Mouse (Mus musculus): ENCODE measurements around the gene AC124502.3. TPM values are rescaled to one million over a fixed set of nuclear protein-coding genes. Genes with fewer than 3 reads are reported as not detected.
A peak's percentile ranks its signal among the peaks of the same experiment; 100 is the strongest.

Gene AC124502.3
- total RNA-seq, 2 experiments from 2014 or later: 3.6 to 5.2 TPM

DNA sequence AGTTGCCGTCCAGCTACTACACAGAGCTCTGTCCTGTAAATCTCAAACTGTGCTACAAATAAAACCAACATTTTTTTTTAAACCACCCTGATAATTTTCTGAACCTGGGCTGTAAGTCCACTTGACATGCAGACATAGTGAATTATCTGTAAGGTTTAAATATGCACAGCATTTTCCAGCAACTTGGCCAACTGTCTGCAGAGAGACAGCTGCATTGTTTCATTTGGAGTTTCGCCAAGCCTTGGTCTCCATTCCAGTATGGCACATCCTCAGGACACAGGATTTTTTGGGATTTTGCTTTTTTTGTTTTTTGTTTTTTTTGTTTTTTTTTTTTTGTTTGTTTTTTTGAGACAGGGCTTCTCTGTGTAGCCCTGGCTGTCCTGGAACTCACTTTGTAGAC is 17.3 kb upstream of the AC124502.3 start:
- intact Hi-C loops (cut with DNase I): no loop called here
- no peak for DNase-seq (ENCODE audit: low spot score in 2 of 2)

DNA sequence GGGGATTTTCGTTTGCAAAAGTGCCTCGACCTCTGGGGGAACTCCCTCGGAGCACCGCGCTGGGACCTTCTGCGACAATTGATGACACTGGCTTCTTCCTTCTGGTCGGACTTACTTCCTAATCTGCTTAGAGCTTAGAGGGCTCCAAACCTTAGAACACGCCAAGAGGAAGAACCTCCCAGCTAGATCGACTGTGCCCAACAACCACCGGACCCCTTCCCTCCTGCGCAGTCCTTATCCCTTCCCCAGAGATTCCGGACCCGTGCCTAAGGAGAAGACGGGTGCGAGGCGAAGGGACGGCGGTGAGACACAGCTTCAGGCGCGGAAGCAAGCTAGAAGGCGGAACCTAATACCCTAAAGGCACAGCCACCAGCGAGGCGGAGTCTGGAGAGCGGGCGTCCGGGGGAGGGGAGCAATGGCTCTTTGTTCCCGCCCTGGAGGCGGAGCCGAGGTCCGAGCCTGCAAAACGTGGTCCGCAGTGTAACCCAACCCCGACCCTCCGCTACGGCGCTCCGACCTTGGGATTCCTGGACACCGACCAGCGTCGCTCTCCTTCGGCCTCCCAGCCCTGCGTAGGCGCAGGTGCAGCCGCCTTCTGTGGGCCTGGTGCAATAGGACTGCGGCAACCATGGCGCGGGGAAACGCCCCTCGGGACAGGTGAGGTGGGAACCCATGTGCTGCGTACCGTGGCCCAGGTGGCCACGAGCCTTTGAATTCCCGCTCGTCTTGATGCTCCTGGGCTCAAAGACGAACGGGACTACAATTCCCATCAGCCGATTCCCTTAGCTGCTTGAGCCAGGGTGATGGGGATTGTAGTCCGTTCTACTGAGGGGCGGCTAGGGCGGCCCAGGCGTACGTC is 14.8 kb upstream of the AC124502.3 start, which contains the start of gene Slc29a2:
Gene Slc29a2, plus strand, starts transcription at position 240 of the 859 bp plus-strand sequence.
- intact Hi-C loops (cut with DNase I): no loop called here
- peak; percentile 87 to 94 for DNase-seq (ENCODE audit: low spot score in 2 of 2)

DNA sequence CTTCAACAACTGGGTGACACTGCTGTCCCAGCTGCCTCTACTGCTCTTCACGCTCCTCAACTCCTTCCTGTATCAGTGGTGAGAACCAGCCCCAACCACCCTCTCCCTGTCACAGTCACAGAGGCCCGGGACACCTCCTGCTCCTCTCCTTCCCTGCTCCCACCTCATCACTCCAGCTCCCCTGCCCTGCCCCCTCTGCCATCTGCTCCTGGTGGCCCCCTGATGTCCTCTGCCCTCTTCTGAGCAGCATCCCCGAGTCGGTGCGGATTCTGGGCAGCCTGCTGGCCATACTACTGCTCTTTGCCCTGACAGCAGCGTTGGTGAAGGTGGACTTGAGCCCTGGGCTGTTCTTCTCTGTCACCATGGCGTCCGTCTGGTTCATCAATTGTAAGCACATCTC is 12.6 kb upstream of the AC124502.3 start:
- DNase-seq (ENCODE audit: low spot score in 2 of 2): no peak
- intact Hi-C loops (cut with DNase I): no loop called here

DNA sequence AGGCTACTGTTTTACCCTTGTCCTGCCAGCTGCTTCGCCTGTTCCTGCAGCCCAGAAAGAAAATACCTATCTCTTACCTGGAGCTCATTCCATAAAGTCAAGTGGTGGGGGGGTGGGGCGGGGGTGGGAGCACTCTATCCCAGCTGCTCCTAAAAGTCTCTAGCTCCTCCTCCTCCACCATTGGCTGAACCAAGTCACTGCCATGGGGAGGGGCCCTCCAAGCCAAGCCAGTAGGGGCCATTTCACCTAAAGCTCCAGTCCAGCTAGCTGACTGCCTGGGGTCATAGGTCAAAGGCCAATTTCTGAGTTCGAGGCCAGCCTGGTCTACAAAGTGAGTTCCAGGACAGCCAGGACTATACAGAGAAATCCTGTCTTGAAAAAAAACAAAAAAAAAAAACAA is 6.0 kb upstream of the AC124502.3 start:
- intact Hi-C loops (cut with DNase I): no loop called here
- no peak for DNase-seq (ENCODE audit: low spot score in 2 of 2)

DNA sequence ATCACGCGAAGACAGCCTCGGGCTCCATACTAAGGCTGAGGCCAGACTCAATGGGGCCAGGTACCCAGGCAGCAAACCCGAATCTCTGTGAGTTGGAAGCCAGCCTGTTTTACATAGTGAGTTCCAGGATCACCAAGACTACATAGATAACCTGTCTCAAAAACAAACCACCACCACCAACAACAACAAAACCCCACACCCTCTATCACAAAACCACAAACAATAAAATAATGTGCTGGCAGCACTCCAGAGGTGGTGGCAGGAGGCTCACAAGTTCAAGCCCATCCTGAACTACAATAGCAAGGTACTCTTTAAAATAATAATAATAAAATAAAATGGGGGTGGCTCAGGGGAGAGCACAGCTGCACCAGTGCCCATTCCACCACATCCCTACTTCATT is 2.1 kb upstream of the AC124502.3 start:
- DNase-seq (ENCODE audit: low spot score in 2 of 2): no peak
- intact Hi-C loops (cut with DNase I): no loop called here

DNA sequence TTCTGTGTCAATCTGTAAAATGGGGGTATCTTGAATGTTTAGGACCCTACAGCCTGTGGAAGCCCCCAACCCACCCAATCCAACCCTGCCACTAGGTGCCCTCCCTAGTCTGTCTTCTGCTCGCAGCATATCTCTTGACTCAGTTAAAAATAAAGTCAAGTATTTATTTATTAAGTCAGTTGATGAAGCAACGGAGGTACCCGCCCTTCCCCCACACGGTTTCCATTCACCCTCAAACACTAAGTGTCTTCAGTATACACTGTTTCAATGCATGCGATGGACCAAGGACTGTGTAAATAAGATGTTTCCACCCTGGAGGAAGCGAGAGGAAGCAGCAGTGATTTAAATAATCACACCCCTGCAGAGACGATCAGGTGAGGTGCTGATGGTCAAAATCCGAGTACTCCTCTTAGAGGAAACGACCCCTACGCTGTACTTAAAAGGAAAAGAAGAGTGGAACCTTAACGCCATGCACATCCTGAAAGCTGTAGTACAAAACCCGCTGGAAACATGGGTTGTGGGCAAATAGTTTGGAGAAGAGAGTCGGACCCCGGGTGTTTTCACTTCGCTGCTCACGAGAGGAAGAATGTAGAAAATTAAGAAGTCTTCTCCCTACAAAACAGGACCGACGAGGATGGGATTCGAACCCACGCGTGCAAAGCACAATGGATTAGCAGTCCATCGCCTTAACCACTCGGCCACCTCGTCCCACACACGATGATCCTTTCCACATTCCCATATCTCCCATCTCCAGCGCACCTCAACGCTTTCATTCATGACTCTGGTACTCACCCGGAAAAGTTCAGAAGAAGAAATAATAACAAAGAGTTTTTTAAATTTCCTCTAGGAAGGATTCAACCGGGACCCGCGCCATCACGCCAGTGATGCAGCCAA is 766 bp upstream of the AC124502.3 start:
- DNase-seq (ENCODE audit: low spot score in 2 of 2): peak; percentile 84 to 91
- intact Hi-C loops (cut with DNase I): no loop called here

DNA sequence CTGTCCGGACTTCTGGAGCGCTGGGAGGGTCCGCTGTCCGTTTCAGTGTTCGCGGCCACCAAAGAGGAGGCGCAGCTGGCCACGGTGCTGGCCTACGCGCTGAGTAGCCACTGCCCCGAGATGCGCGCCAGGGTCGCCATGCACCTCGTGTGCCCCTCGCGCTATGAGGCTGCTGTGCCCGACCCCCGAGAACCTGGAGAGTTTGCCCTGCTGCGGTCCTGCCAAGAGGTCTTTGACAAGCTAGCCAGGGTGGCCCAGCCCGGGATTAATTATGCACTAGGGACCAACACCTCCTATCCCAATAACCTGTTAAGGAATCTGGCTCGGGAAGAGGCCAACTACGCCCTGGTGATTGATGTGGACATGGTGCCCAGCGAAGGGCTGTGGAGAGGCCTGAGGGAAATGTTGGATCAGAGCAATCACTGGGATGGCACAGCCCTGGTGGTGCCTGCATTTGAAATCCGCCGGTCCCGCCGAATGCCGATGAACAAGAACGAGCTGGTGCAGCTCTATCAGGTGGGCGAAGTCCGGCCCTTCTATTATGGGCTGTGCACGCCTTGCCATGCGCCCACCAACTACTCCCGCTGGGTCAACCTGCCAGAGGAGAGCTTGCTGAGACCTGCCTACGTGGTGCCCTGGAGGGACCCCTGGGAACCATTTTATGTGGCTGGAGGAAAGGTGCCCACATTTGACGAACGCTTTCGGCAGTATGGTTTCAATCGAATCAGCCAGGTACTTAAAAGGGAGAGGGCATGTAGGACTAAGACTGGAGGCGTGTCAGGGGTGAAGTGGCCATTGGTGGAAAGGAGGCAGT is 817 bp downstream of the AC124502.3 start:
- DNase-seq (ENCODE audit: low spot score in 2 of 2): no peak
- intact Hi-C loops (cut with DNase I): no loop called here

DNA sequence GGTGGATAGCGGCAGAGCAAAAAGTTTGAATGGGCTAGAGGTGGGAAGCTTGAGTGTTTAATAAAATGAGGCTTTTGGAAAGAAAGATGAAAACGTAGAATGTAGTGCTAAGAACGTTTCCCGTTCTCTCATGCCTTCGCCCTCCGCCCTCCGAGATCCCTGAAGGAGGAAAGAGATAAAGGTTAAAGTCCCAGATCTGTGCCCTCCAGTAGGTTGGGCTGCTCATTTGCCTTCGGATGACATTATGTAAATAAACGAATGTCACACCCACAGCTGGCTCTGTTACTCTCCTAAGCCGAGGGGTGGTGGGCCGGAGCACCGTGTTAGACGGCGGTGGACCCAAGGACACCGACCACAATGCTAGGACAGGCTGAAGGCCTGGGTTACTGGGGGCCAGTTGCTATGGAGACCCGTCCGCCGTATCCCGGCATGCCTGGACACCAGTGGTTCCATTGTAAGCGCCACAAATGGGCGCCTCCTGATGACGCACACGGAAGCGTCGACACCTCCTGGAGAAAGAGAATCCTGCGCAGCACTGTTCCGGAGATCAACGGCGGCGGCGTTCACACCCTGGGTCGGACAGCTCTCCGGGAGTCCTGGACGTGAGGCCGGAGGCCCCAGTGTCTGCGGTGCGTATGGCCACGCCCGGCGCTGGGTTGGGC is 2.3 kb downstream of the AC124502.3 start, which contains the start of gene Brms1:
Gene Brms1, plus strand, starts transcription at position 493 of the 662 bp plus-strand sequence.
- intact Hi-C loops (cut with DNase I): no loop called here
- DNase-seq (ENCODE audit: low spot score in 2 of 2): peak; percentile 95

DNA sequence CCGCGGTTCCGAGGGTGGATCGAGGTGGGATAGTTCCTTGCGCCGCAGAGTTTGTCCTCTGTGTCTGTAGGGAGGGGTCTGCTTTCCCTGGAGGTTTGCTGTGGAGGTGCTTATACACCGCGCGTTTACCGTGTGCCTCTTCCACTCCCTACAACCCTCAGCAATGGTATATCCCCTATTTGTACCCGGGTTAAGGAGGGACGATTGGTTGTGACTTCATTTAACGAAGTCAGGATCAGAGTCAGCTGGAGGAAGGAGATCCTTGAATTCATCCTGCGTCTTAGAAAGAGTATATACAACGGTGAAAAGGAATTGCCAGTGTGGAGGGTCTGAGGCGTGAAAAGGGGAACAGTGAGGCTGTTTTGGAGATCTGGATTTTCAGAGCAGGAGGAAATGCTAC is 2.9 kb downstream of the AC124502.3 start:
- intact Hi-C loops (cut with DNase I): no loop called here
- no peak for DNase-seq (ENCODE audit: low spot score in 2 of 2)

DNA sequence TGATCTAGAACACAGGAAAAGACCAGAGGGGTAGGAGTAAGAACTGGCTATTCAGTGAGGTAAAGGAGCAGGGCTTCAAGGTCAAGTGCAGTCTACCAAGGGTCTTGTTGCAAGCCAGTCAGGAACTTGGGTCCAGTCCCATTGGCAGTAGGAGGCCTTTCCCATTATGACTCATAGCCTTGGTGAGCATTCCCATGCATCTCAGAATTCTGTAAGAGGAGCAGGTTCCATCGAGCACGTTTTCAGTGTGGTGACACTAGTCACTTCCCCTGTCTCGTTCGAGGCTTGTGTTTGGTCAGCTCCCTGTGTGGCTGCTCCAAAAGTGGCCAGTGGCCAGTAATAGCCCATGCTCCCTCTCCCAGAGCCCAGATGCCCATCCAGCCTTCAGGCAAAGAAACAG is 6.8 kb downstream of the AC124502.3 start:
- intact Hi-C loops (cut with DNase I): loop anchor here (5.0 kb wide), 1 partner anchor 37 kb away; no protein-coding TSS in a partner anchor
- DNase-seq (ENCODE audit: low spot score in 2 of 2): peak in 1 of 2 experiments; percentile 61

DNA sequence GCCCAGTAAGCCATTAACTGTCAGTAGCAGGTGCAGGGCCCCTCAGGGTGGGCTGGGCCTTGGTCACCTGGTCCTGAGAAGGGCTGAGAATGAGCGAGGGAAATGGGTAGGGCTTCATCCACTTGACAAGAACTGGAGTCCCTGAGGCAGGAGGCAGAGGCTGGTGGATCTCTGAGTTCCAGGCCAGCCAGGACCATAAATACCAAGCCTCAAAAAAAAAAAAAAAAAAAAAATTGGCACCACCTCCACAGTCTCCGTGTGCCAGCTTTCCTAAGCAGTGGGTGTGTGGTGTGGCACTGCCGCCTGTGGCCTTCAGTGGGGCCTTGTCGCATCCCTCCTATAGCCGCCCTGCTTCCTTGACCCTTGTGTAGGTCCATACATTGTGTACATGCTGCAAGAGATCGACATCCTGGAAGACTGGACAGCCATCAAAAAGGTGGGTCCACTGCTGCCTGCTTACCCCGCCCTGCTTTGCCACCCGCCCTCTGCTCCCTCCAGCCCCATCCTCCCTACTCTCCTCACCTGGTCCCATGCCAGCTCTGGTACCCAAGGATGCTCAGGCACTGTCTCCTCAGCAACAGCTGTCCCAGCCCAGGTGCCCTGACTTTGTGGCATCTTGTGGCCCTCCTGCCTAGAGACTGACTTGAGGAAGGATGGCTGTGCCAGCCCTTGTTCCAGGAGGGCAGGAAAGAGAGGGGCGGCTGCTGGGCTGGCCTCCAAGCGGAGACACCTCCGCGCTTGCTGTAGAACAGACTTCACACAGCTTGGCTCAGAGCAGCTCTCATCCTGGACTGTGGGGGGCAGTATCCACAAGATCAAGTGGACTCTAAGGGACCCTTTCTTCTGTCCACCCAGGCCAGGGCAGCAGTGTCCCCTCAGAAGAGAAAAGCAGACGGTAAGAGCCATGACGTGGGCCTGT is 9.7 kb downstream of the AC124502.3 start:
- intact Hi-C loops (cut with DNase I): loop anchor here (5.0 kb wide), 1 partner anchor 34 kb away; no protein-coding TSS in a partner anchor
- DNase-seq (ENCODE audit: low spot score in 2 of 2): peak; percentile 67 to 93

DNA sequence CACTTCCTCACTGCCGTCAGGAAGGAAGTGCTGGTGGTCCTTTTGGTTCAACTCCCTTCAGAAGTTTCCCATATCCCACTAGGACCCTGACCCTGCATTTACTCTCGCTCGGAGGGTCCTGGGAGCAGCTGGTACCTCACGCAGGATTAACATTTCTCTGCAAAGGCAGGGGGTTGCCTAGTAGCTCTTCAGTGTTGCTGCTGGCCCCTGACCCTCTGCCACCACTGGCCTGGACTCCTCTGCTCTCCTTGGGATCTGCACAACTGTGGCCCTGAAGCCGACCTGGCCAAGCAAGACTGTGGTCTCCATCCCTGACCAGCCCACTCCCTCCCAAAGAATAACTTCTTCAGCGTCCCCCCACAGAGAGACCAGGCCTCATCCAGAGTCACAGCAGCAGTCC is 10.6 kb downstream of the AC124502.3 start:
- intact Hi-C loops (cut with DNase I): loop anchor here (5.0 kb wide), 1 partner anchor 33 kb away; no protein-coding TSS in a partner anchor
- no peak for DNase-seq (ENCODE audit: low spot score in 2 of 2)

DNA sequence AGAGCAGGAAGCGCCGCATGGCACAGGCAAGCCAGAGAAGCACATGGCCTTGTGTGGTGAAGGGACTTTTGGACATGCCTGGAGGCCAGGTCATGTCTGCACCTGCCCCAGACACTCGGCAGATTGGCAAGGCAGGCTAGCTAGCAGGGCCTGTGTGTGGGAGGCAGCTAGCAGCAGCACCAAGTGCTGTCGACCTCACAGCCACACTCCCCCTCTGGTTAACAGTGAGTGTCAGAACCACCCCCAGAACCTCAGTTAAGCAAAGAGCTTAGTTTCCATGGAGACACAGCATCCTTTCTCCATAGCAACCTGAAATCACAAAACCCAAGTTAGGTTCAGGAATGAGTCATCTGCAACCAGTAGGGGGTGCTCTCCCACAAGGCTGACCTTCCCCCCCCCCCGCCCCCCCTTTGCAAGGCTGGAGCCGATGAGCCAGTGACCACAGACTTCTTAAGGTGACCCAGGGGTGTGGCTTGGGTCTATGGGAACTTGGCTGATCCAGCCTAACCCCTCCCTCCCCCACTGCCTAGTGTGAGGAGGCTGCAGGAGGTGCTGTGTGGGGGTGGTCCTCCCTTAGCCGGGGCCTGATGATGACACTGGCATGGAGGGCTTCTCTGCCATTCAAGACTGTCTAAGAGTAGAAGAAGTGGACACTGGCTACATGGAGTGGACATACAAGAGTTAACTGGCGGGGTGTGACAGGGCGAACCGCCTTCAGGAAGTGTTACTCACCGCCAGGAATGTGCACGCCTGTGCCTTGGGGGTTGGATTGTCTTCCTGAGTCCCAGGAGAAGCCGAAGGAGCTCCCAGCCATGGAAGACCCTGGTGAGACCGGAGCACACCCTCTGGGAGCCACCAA is 11.6 kb downstream of the AC124502.3 start, which contains the start of gene Rin1:
Gene Rin1, plus strand, starts transcription at position 435 of the 859 bp plus-strand sequence.
- peak; percentile 79 to 96 for DNase-seq (ENCODE audit: low spot score in 2 of 2)
- intact Hi-C loops (cut with DNase I): loop anchor here (2.0 kb wide), 1 partner anchor 101 kb away; no protein-coding TSS in a partner anchor

DNA sequence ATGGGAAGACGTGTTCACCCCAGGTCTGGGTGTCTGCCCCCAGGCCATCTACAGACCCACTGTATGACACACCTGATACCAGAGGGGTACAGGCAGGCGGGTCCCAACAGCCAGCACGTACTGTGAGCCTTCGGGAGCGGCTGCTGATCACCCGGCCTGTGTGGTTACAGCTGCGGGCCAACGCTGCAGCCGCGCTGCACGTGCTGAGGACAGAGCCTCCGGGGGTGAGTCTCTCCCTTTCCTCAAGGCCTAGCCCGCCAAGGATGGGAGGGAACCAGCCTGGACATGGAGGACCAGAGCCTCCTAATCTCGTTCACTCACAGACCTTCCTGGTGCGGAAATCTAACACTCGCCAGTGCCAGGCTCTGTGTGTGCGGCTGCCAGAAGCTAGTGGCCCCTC is 12.3 kb downstream of the AC124502.3 start:
- no peak for DNase-seq (ENCODE audit: low spot score in 2 of 2)
- intact Hi-C loops (cut with DNase I): loop anchor here (2.0 kb wide), 1 partner anchor 100 kb away; no protein-coding TSS in a partner anchor

DNA sequence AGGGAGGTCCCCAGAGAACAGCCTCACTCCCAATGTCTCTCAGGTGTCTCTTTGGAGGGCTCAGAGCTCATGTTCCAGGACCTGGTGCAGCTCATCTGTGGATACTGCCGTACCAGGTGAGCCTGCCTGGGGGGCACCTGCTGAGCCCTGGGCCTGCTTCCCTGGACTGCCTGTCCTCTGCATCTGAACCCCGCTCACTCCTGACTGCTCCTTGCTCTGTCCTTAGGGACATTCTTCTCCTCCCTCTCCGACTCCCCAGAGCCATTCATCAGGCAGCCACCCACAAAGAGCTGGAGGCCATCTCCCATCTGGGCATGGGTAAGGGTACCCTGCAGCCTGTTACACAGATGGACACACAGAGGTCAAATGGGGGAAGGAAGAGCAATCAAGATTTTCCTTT is 12.8 kb downstream of the AC124502.3 start:
- intact Hi-C loops (cut with DNase I): loop anchor here (2.0 kb wide), 1 partner anchor 99 kb away; no protein-coding TSS in a partner anchor
- no peak for DNase-seq (ENCODE audit: low spot score in 2 of 2)

DNA sequence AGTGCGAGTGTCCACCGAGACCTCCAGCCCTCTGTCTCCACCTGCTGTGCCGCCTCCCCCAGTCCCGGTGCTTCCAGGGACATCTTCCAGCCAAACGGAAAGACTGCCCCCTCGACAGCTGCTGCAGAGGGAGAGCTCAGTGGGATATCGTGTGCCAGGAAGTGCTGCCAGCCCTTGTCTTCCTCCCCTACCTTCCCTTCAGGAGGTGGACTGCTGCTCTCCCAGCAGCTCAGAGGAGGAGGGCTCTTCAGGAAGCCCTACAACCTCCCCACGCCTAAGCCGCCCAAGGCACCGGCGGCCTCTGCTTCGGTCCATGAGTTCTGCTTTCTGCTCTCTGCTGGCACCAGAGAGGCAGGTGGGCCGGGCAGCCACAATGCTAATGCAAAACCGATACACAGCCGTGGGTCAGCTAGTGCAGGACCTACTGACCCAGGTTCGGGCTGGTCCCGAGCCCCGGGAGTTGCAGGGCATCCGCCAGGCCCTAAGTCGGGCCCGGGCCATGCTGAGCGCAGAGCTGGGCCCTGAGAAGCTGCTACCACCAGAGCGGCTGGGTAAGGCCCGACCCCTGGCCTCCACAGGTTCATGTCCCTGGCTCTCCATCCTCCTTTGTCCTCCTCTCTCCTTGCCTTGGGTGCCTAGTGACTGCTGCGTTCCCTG is 13.6 kb downstream of the AC124502.3 start:
- peak in 1 of 2 experiments; percentile 85 for DNase-seq (ENCODE audit: low spot score in 2 of 2)
- intact Hi-C loops (cut with DNase I): no loop called here

All from left cerebral cortex, postnatal 25 days (tissue).